Mouse (Mus musculus) stomach, postnatal 0 days (tissue): ENCODE measurements around the gene Parp14. TPM values are rescaled to one million over a fixed set of nuclear protein-coding genes. Genes with fewer than 3 reads are reported as not detected.

Experiments used
- ATAC-seq: fragments of 200-750 bp; cut with Nextera tagmentation; 2 replicates; pipeline ENCODE4 v1.8.0; 2017; ENCODE audit not compliant: low FRiP score, low TSS enrichment
- DNase-seq: peaks from one replicate; pipeline ENCODE4 v3.0.0-alpha.2; 2016; ENCODE audit warnings: low spot score
- H3K27ac ChIP-seq: fragments of 300-500 bp; sonication (generic); replicated peaks from 2 replicates; pipeline ENCODE4 v1.5.1; 2014; ENCODE audit warnings: mild to moderate bottlenecking, control low read depth
- H3K27me3 ChIP-seq: fragments of 300-500 bp; sonication (generic); 2 replicates; pipeline ENCODE4 v1.6.1; 2014; ENCODE audit warnings: low read length; ENCODE audit not compliant: control insufficient read depth, insufficient read depth
- H3K36me3 ChIP-seq: fragments of 300-500 bp; sonication (generic); 2 replicates; pipeline ENCODE4 v1.6.1; 2014; ENCODE audit warnings: low read length, mixed read lengths; ENCODE audit not compliant: control insufficient read depth, insufficient read depth
- H3K4me1 ChIP-seq: fragments of 300-500 bp; sonication (generic); replicated peaks from 2 replicates; pipeline ENCODE4 v1.6.1; 2014; ENCODE audit warnings: antibody characterized with exemption; ENCODE audit not compliant: control insufficient read depth, insufficient read depth
- H3K4me2 ChIP-seq: fragments of 300-500 bp; sonication (generic); replicated peaks from 2 replicates; pipeline ENCODE4 v1.6.1; 2014; ENCODE audit warnings: low read depth, mild to moderate bottlenecking, control low read depth, moderate library complexity
- H3K4me3 ChIP-seq: fragments of 300-500 bp; sonication (generic); 2 replicates; pipeline ENCODE4 v1.5.1; 2014; ENCODE audit warnings: low read depth, low read length, control low read depth
- H3K9ac ChIP-seq: fragments of 300-500 bp; sonication (generic); 2 replicates; pipeline ENCODE4 v1.6.1; 2014; ENCODE audit warnings: mild to moderate bottlenecking, low read length, control low read depth, mixed read lengths
- H3K9me3 ChIP-seq: fragments of 300-500 bp; sonication (generic); 2 replicates; pipeline ENCODE4 v1.6.1; 2016; ENCODE audit warnings: low read length; ENCODE audit not compliant: control insufficient read depth
- CTCF ChIP-seq: IDR thresholded peaks from 2 replicates; pipeline ENCODE4 v1.5.1; 2016; ENCODE audit warnings: antibody characterized with exemption, low read depth, mild to moderate bottlenecking, moderate library complexity
- EP300 ChIP-seq: optimal IDR thresholded peaks from 2 replicates; pipeline ENCODE3; 2016; ENCODE audit warnings: antibody characterized with exemption
- WGBS: fragments of 180-500 bp; shearing (Covaris S2); extraction: QIAGEN DNeasy Blood & Tissue Kit; methylation state at CpG from one replicate; pipeline ENCODE4 v1.1.7; 2014; 5-methylcytosine and 5-hydroxymethylcytosine counted together
- polyA plus RNA-seq: library from polyadenylated mRNA; unstranded; fragments of >200 nt; fragmentation: Nextera tagmentation; extraction: Ambion mirVana; gene quantifications from 2 replicates; pipeline ENCODE4 v1.2.1, GENCODE M21; 2015

Parp14 gene
- polyA plus RNA-seq, 1 experiment from 2014 or later, result 1.4 TPM

DNA sequence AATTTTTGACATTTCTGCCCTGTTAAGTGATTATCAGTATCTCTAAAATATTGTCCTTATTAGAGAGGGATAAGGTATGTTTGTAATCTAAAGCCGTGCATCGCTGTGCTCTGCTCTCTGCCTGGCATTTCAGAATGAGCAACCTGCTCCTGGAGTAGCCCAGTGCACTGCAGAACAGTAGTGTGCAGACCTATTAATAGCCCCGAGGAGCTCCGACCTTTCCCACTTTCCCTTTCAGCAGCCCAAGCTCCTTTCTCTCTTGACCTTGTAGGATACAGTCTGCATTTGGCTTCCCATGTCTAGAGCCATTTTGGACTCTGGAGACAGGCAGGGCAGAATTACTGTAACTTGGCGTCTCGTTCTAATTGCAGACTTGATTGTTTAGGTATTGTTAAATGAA, 83.0 kb downstream of the Parp14 start:
- Histone ChIP-seq H3K27me3 (no peaks in the 10 kb centered on the region), H3K9me3 (no peaks in the 10 kb centered on the region), H3K4me3 (no peak overlapping the region), H3K4me2 (no peak overlapping the region), H3K4me1 (no peaks in the 10 kb centered on the region), H3K36me3 (peaks cover 2% of the 10 kb centered on the region; the same call in 1 of the 2 replicates), H3K9ac (no peak overlapping the region), H3K27ac (no peak overlapping the region)
- 88% methylated on average over 6 of the region's 6 CpGs for WGBS
- ATAC-seq (no peak), DNase-seq (no peak)
- TF ChIP-seq EP300, result no peak
- TF ChIP-seq CTCF, result no peak

DNA sequence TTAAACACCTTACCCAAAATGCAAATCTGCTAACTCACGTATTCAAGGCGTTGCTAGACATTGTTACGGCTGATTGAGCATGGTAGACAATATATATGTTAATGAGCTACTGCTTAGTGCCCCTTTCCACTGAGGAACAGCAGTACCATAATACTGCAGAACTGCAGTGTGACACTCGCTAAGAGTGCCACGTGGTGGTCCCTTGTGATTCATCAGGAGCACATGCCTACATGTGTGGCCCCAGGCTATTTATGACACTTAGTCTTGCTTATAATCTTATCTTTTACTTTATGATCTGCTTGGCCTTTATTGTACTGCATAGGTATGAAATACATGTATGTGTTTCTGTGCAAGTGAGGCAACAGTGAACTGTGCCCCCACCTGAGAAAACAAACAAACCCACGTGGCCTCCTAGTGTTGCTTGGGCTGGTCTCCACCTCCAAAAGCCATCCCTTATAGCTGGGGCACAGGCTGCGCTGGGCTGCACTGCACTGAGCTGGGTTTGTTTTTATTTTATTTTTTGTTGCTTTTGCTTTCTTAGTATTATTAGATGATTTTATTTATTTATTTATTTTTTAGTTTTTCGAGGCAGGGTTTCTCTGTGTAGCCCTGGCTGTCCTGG, 83.7 kb downstream of the Parp14 start:
- TF ChIP-seq CTCF (no peak), EP300 (no peak)
- no peak for ATAC-seq
- no peaks in the 10 kb centered on the region for H3K27me3 ChIP-seq
- no peak overlapping the region for H3K27ac ChIP-seq
- no peak overlapping the region for H3K4me2 ChIP-seq
- H3K4me3 ChIP-seq, result no peak overlapping the region
- no peaks in the 10 kb centered on the region for H3K9me3 ChIP-seq
- DNase-seq, result no peak
- H3K36me3 ChIP-seq, result peaks cover 2% of the 10 kb centered on the region; the same call in 1 of the 2 replicates
- H3K9ac ChIP-seq, result no peak overlapping the region
- 85% methylated on average over 8 of the region's 8 CpGs for WGBS
- no peaks in the 10 kb centered on the region for H3K4me1 ChIP-seq

DNA sequence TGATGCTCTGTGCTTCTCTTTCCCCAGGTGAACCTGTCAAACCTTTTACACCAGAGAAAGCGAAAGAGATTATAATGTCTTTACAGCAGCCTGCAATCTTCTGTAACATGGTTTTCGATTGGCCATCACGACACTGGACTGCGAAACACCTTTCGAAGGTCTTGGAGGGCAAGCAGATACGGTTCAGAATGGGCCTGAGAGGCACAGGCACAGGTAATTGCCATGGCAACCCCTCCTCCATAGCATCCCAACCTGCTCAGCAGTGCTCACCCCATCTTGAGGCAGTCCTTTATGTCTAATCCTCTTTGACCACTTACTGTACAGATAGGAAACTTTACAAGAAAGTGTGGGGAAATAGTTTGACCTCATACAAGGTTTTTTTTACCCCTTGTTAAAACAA, 84.2 kb downstream of the Parp14 start:
- Histone ChIP-seq H3K4me2 (no peak overlapping the region), H3K4me3 (no peak overlapping the region), H3K4me1 (no peaks in the 10 kb centered on the region), H3K9me3 (no peaks in the 10 kb centered on the region), H3K27me3 (no peaks in the 10 kb centered on the region), H3K27ac (no peak overlapping the region), H3K9ac (no peak overlapping the region), H3K36me3 (peaks cover 2% of the 10 kb centered on the region; the same call in 1 of the 2 replicates)
- 71% methylated on average over 6 of the region's 6 CpGs for WGBS
- DNase-seq (no peak), ATAC-seq (no peak)
- TF ChIP-seq EP300 (no peak), CTCF (no peak)

DNA sequence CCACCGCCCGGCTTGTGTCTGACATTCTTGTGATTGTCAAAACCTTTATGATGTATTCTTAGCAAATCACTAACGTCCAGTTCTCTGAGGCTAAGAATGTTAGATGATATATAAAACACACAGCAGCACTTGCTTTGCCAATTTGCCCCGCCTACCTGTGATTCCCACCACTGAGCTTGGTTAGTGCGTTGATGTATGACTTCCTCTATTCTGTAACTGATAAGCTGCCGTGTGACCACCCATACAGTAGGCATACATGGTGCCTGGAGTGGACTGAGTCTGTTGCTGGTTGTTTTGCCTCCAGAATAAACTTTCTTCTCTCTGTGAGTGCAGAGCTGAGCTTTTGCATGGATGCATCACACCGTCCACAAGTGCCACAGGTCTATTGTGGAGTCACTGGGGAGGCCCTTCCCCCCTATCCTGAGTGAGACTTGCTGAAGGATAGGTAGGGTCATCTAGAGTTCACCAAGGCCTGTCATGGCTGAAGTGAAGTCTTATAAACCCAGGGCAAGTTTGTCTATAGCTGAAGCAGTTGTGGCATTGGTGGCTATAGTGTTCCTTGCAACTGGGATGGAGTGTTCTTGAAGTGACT, 87.1 kb downstream of the Parp14 start:
- WGBS, result 51% methylated on average over 7 of the region's 7 CpGs

DNA sequence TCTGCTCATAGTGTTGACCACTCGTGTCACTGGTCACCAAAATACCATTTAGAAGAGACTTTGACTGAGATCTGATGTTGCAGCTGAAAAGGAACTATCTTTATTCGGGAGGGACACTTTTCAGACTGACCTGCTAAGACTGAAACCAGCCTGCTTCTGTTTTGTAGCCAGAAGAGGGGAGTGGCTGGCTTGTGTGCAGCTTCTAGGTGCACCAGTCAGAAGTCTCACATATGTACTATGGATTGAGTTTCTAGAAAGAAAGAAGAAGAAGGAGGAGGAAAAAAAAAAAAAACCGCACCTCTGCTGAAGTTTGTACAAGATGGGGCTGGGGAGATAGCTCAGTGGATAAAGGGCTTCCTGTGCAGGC, 88.2 kb downstream of the Parp14 start:
- no peaks in the 10 kb centered on the region for H3K4me1 ChIP-seq
- DNase-seq (no peak), ATAC-seq (no peak)
- WGBS, result 68% methylated on average over 3 of the region's 3 CpGs
- no peaks in the 10 kb centered on the region for H3K27me3 ChIP-seq
- H3K4me3 ChIP-seq, result no peak overlapping the region
- H3K27ac ChIP-seq, result no peak overlapping the region
- TF ChIP-seq EP300, result no peak
- no peak for TF ChIP-seq CTCF
- H3K9me3 ChIP-seq, result no peaks in the 10 kb centered on the region
- H3K9ac ChIP-seq, result no peak overlapping the region
- H3K36me3 ChIP-seq, result 0 out of 2 replicates have a peak, but pooled peaks cover 2% of the 10 kb centered on the region
- H3K4me2 ChIP-seq, result no peak overlapping the region

More for the DNA sequence above, 87.1 kb downstream of the Parp14 start:
- no peak overlapping the region for H3K4me3 ChIP-seq
- no peaks in the 10 kb centered on the region for H3K27me3 ChIP-seq
- H3K27ac ChIP-seq, result no peak overlapping the region
- DNase-seq (no peak), ATAC-seq (no peak)
- H3K4me1 ChIP-seq, result no peaks in the 10 kb centered on the region
- no peak overlapping the region for H3K4me2 ChIP-seq
- H3K9ac ChIP-seq, result no peak overlapping the region
- TF ChIP-seq CTCF (no peak), EP300 (no peak)
- peaks cover 2% of the 10 kb centered on the region; the same call in 1 of the 2 replicates for H3K36me3 ChIP-seq
- H3K9me3 ChIP-seq, result no peaks in the 10 kb centered on the region

Other genes starting within 250 kb of the Parp14 start
- gene Dirc2, start 102.2 kb downstream of the Parp14 start, polyA plus RNA-seq, result 10.9 and 11.5 TPM in 2 replicates
- gene Hspbap1, start 101.2 kb downstream of the Parp14 start, polyA plus RNA-seq, result 6.8 and 7.1 TPM in 2 replicates
- gene Parp9, start 66.9 kb upstream of the Parp14 start, polyA plus RNA-seq, result 9.5 and 9.8 TPM in 2 replicates
- gene Dtx3l, start 67.6 kb upstream of the Parp14 start, polyA plus RNA-seq, result 4.4 and 4.9 TPM in 2 replicates
- 19.5 and 20.3 TPM in 2 replicates for gene Kpna1, start 107.2 kb upstream of the Parp14 start, polyA plus RNA-seq
- 5.1 TPM in 2 replicates for gene Wdr5b, start 169.6 kb upstream of the Parp14 start, polyA plus RNA-seq
- 416 and 424 TPM in 2 replicates for gene Fam162a, start 200.1 kb upstream of the Parp14 start, polyA plus RNA-seq
- gene Ccdc58, start 200.1 kb upstream of the Parp14 start, polyA plus RNA-seq, result 49.8 and 52.1 TPM in 2 replicates